Mouse (Mus musculus): ENCODE results near the gene Mettl7a1.

GRCm38 (mm10) chr15:100290858-100291257 lies 13.1 kb upstream of the Mettl7a1 start:
- TF ChIP-seq CTCF (IDR thresholded peaks at IDR 0.05; ENCODE audit: borderline replicate concordance, control insufficient read depth, extremely low read depth, insufficient read depth, low read length, poor library complexity) (no peak), POLR2A (IDR thresholded peaks at IDR 0.05; ENCODE audit: control insufficient read depth, extremely low read depth, insufficient read depth, low read length, poor library complexity) (no peak)
